Mouse (Mus musculus): ENCODE results near the gene Slc16a11. TPM values are rescaled to one million over a fixed set of nuclear protein-coding genes. Genes with fewer than 3 reads are reported as not detected.
"Not testable (repeated sequence)": the region's sequence is repeated elsewhere in the genome, so short reads cannot be mapped to it uniquely, and the experiment has no call there.

Slc16a11 gene
- total RNA-seq (2014; rRNA removed), result 22.2 and 28.2 TPM in 2 replicates
- 15.2 and 18.0 TPM in 2 replicates for polyA plus RNA-seq (2015; fragmentation: Nextera tagmentation; extraction: Ambion mirVana)

- peaks cover 11% of the 10 kb centered on the region; the same call in 1 of the 2 replicates for H3K27me3 ChIP-seq (ENCODE audit: insufficient read depth, low read length)
- H3K4me1 ChIP-seq (ENCODE audit: insufficient read depth, low read length), result peaks cover 8% of the 10 kb centered on the region
- DNase-seq (ENCODE audit: low spot score) (no peak), ATAC-seq (ENCODE audit: low FRiP score) (no peak)
- H3K4me3 ChIP-seq (ENCODE audit: low read depth, low read length), result peak within 1 kb of the TSS; percentile 43
- peak within 1 kb of the TSS; percentile 63 for H3K9ac ChIP-seq (replicated peaks; ENCODE audit: low read length, poor library complexity, severe bottlenecking)
- 0 out of 2 replicates have a peak, but pooled peaks cover 4% of the 10 kb centered on the region for H3K36me3 ChIP-seq (ENCODE audit: insufficient read depth, low read length)
- peak within 1 kb of the TSS; percentile 87 for H3K4me2 ChIP-seq (ENCODE audit: low read depth, low read length, poor library complexity, severe bottlenecking)
- no peak within 1 kb of the TSS for H3K27ac ChIP-seq (ENCODE audit: low read depth, low read length)
- 61% methylated on average over 6 of the region's 6 CpGs for WGBS
- no peak for TF ChIP-seq CTCF (IDR thresholded peaks at IDR 0.05)
- no peaks in the 10 kb centered on the region for H3K9me3 ChIP-seq (ENCODE audit: low read length)
These were observed at the start of gene Slc16a11 for GRCm38 (mm10) chr11:70212423-70212822. Gene Slc16a11, plus strand, starts transcription at chr11:70212752.

DNA sequence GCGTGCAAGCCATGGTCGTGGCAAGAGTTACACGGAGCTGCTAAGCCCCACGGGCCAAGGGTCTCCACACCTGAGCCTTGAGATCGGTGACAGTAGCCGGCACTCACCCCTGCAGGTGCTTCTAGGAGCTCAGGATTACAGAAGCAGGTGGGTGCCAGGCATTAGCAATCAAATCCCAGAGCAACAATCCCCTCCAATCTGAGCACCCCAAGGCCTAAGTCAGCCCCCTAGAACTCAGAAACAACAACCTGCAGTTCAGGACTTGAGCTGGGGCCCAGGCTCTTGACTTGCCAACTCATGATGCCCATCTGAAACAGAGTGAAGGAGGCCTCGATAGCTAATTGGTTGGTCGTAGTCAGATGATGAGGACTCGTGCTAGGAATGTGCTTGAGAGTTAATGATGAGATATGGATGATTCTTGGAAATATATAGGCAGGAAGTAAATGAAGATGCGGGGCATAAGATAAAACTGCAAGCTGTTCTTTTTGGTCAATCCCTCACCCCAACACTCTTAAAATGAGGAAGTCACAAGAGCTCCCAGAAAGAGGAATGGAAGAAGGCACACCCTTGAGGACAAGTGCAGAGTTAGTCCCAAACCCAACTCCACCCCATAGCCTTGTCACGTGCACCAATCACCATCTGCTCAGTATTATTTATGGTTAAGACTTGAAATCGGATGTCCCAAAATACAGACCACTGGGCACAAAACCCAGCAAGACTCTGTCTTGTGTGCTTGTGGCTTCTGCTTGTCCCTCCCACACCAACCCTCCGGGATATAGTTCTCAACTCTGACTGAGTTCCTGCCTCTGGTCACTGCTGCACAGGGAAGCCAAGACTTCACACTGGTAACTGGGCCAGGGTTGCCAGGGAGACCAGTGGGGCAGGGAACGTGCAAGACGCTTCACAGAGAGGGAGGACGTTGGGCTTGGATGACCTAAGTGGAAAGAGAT lies 46.3 kb upstream of the Slc16a11 start:
- Histone ChIP-seq H3K4me3 (ENCODE audit: low read depth, low read length) (no peak overlapping the region), H3K36me3 (ENCODE audit: insufficient read depth, low read length) (no peaks in the 10 kb centered on the region), H3K4me1 (ENCODE audit: insufficient read depth, low read length) (no peaks in the 10 kb centered on the region), H3K9ac (replicated peaks; ENCODE audit: low read length, poor library complexity, severe bottlenecking) (no peak overlapping the region), H3K27ac (ENCODE audit: low read depth, low read length) (no peak overlapping the region), H3K4me2 (ENCODE audit: low read depth, low read length, poor library complexity, severe bottlenecking) (no peak overlapping the region), H3K9me3 (ENCODE audit: low read length) (no peaks in the 10 kb centered on the region), H3K27me3 (ENCODE audit: insufficient read depth, low read length) (no peaks in the 10 kb centered on the region)
- ATAC-seq (ENCODE audit: low FRiP score), result no peak
- no peak for TF ChIP-seq CTCF (IDR thresholded peaks at IDR 0.05)
- 66% methylated on average over 16 of the region's 16 CpGs for whole genome bisulfite sequencing
- DNase-seq (ENCODE audit: low spot score), result no peak

GRCm38 (mm10) chr11:70168136-70168535 lies 44.4 kb upstream of the Slc16a11 start:
- Histone ChIP-seq H3K9me3 (ENCODE audit: low read length) (no peaks in the 10 kb centered on the region), H3K27ac (ENCODE audit: low read depth, low read length) (no peak overlapping the region), H3K9ac (replicated peaks; ENCODE audit: low read length, poor library complexity, severe bottlenecking) (no peak overlapping the region), H3K36me3 (ENCODE audit: insufficient read depth, low read length) (no peaks in the 10 kb centered on the region), H3K4me3 (ENCODE audit: low read depth, low read length) (no peak overlapping the region), H3K27me3 (ENCODE audit: insufficient read depth, low read length) (no peaks in the 10 kb centered on the region), H3K4me1 (ENCODE audit: insufficient read depth, low read length) (no peaks in the 10 kb centered on the region), H3K4me2 (ENCODE audit: low read depth, low read length, poor library complexity, severe bottlenecking) (no peak overlapping the region)
- no peak for TF ChIP-seq CTCF (IDR thresholded peaks at IDR 0.05)
- DNase-seq (ENCODE audit: low spot score) (no peak), ATAC-seq (ENCODE audit: low FRiP score) (no peak)
- WGBS, result 72% methylated on average over 7 of the region's 7 CpGs

DNA sequence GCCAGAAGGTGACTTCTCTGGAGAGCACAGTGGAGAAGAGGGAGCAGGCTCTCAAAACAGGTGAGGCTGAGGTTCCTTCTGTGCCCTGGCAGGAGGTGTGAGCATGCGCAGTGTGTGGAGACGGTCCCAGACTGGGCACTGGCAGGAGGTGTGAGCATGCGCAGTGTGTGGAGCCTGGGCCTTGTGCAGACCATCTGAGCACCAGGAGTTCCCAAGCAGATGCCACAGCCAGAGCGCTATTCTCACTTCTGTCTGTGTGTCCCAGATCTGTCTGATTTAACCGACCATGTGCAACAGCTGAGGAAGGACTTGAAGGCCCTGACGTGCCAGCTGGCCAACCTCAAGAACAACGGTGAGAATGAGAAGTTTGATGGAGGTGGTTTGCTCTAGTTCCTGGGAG lies 43.1 kb upstream of the Slc16a11 start:
- WGBS, result 89% methylated on average over 7 of the region's 7 CpGs

GRCm38 (mm10) chr11:70170291-70170690 lies 42.3 kb upstream of the Slc16a11 start:
- no peaks in the 10 kb centered on the region for H3K9me3 ChIP-seq (ENCODE audit: low read length)
- WGBS, result 77% methylated on average over 7 of the region's 7 CpGs
- H3K4me3 ChIP-seq (ENCODE audit: low read depth, low read length), result no peak overlapping the region
- ATAC-seq (ENCODE audit: low FRiP score), result no peak
- no peak overlapping the region for H3K9ac ChIP-seq (replicated peaks; ENCODE audit: low read length, poor library complexity, severe bottlenecking)
- no peaks in the 10 kb centered on the region for H3K36me3 ChIP-seq (ENCODE audit: insufficient read depth, low read length)
- H3K27ac ChIP-seq (ENCODE audit: low read depth, low read length), result no peak overlapping the region
- H3K4me2 ChIP-seq (ENCODE audit: low read depth, low read length, poor library complexity, severe bottlenecking), result no peak overlapping the region
- no peak for TF ChIP-seq CTCF (IDR thresholded peaks at IDR 0.05)
- H3K27me3 ChIP-seq (ENCODE audit: insufficient read depth, low read length), result no peaks in the 10 kb centered on the region
- DNase-seq (ENCODE audit: low spot score), result peak; percentile 34
- no peaks in the 10 kb centered on the region for H3K4me1 ChIP-seq (ENCODE audit: insufficient read depth, low read length)

More for the DNA sequence above, 43.1 kb upstream of the Slc16a11 start:
- not testable (repeated sequence) for H3K9me3 ChIP-seq (ENCODE audit: low read length); H3K27ac ChIP-seq (ENCODE audit: low read depth, low read length); ATAC-seq (ENCODE audit: low FRiP score); H3K4me2 ChIP-seq (ENCODE audit: low read depth, low read length, poor library complexity, severe bottlenecking); H3K27me3 ChIP-seq (ENCODE audit: insufficient read depth, low read length); DNase-seq (ENCODE audit: low spot score); H3K9ac ChIP-seq (replicated peaks; ENCODE audit: low read length, poor library complexity, severe bottlenecking); H3K4me3 ChIP-seq (ENCODE audit: low read depth, low read length); H3K4me1 ChIP-seq (ENCODE audit: insufficient read depth, low read length); H3K36me3 ChIP-seq (ENCODE audit: insufficient read depth, low read length)

- ATAC-seq (ENCODE audit: low FRiP score) (no peak), DNase-seq (ENCODE audit: low spot score) (no peak)
- no peaks in the 10 kb centered on the region for H3K4me1 ChIP-seq (ENCODE audit: insufficient read depth, low read length)
- no peak overlapping the region for H3K4me3 ChIP-seq (ENCODE audit: low read depth, low read length)
- WGBS, result 88% methylated on average over 7 of the region's 7 CpGs
- no peak overlapping the region for H3K27ac ChIP-seq (ENCODE audit: low read depth, low read length)
- H3K9me3 ChIP-seq (ENCODE audit: low read length), result no peaks in the 10 kb centered on the region
- no peak for TF ChIP-seq CTCF (IDR thresholded peaks at IDR 0.05)
- no peak overlapping the region for H3K4me2 ChIP-seq (ENCODE audit: low read depth, low read length, poor library complexity, severe bottlenecking)
- no peaks in the 10 kb centered on the region for H3K27me3 ChIP-seq (ENCODE audit: insufficient read depth, low read length)
- no peaks in the 10 kb centered on the region for H3K36me3 ChIP-seq (ENCODE audit: insufficient read depth, low read length)
- H3K9ac ChIP-seq (replicated peaks; ENCODE audit: low read length, poor library complexity, severe bottlenecking), result no peak overlapping the region
These were observed 41.4 kb upstream of the Slc16a11 start for GRCm38 (mm10) chr11:70171181-70171580.

All from midbrain, postnatal 0 days (tissue).